Mouse (Mus musculus) neural tube, embryonic 14.5 days (tissue): ENCODE data around the gene Pik3cb. TPM values are rescaled to one million over a fixed set of nuclear protein-coding genes. Genes with fewer than 3 reads are reported as not detected.

Experiments
- ATAC-seq: fragments of 200-750 bp; cut with Nextera tagmentation; 2 replicates; pipeline ENCODE4 v1.8.0; 2017; ENCODE audit warnings: low read depth, mild to moderate bottlenecking, moderate TSS enrichment, moderate library complexity
- H3K27ac ChIP-seq: fragments of 300-500 bp; sonication (generic); 2 replicates; pipeline ENCODE4 v1.5.1; 2014; ENCODE audit warnings: low read depth, mild to moderate bottlenecking, control low read depth, low read length, moderate library complexity, mixed read lengths
- H3K27me3 ChIP-seq: fragments of 300-500 bp; sonication (generic); 2 replicates; pipeline ENCODE4 v1.6.1; 2014; ENCODE audit warnings: low read length; ENCODE audit not compliant: control insufficient read depth, insufficient read depth
- H3K36me3 ChIP-seq: fragments of 300-500 bp; sonication (generic); 2 replicates; pipeline ENCODE4 v1.6.1; 2014; ENCODE audit warnings: low read length, mixed read lengths; ENCODE audit not compliant: control insufficient read depth, insufficient read depth
- H3K4me1 ChIP-seq: fragments of 300-500 bp; sonication (generic); 2 replicates; pipeline ENCODE4 v1.6.1; 2014; ENCODE audit warnings: low read length; ENCODE audit not compliant: control insufficient read depth, insufficient read depth
- H3K4me2 ChIP-seq: fragments of 300-500 bp; sonication (generic); 2 replicates; pipeline ENCODE4 v1.6.1; 2014; ENCODE audit warnings: mild to moderate bottlenecking, low read depth, low read length, control low read depth
- H3K4me3 ChIP-seq: fragments of 300-500 bp; sonication (generic); 2 replicates; pipeline ENCODE4 v1.5.1; 2014; ENCODE audit warnings: low read depth, low read length, control low read depth, mixed read lengths
- H3K9ac ChIP-seq: fragments of 300-500 bp; sonication (generic); replicated peaks from 2 replicates; pipeline ENCODE4 v1.6.1; 2014; ENCODE audit warnings: low read depth, mild to moderate bottlenecking, control low read depth, low read length, mixed read lengths
- H3K9me3 ChIP-seq: fragments of 300-500 bp; sonication (generic); 2 replicates; pipeline ENCODE4 v1.6.1; 2016; ENCODE audit warnings: low read length; ENCODE audit not compliant: control insufficient read depth
- WGBS: fragments of 180-500 bp; shearing (Covaris S2); extraction: QIAGEN DNeasy Blood & Tissue Kit; methylation state at CpG from one replicate; pipeline ENCODE4 v1.1.7; 2014; 5-methylcytosine and 5-hydroxymethylcytosine counted together
- polyA plus RNA-seq: library from polyadenylated mRNA; unstranded; fragments of >200 nt; fragmentation: Nextera tagmentation; extraction: Ambion mirVana; gene quantifications from 2 replicates; pipeline ENCODE4 v1.2.1, GENCODE M21; 2014

The Pik3cb gene
- polyA plus RNA-seq, 1 experiment from 2014 or later, result 6.7 TPM

- Histone ChIP-seq H3K4me1 (no peaks in the 10 kb centered on the region), H3K27ac (no peak overlapping the region), H3K9ac (no peak overlapping the region), H3K4me2 (no peak overlapping the region), H3K27me3 (no peaks in the 10 kb centered on the region), H3K36me3 (no peaks in the 10 kb centered on the region), H3K9me3 (no peaks in the 10 kb centered on the region), H3K4me3 (no peak overlapping the region)
- ATAC-seq, result no peak
- WGBS, result 94% methylated on average over 3 of the region's 3 CpGs
Measured at GRCm38 (mm10) chr9:99081308-99081707, 59.1 kb downstream of the Pik3cb start.

- no peak overlapping the region for H3K4me3 ChIP-seq
- no peak overlapping the region for H3K4me2 ChIP-seq
- H3K9me3 ChIP-seq, result no peaks in the 10 kb centered on the region
- no peaks in the 10 kb centered on the region for H3K27me3 ChIP-seq
- WGBS, result 98% methylated on average over 2 of the region's 2 CpGs
- no peak overlapping the region for H3K9ac ChIP-seq
- no peak for ATAC-seq
- H3K27ac ChIP-seq, result no peak overlapping the region
- H3K4me1 ChIP-seq, result no peaks in the 10 kb centered on the region
- no peaks in the 10 kb centered on the region for H3K36me3 ChIP-seq
Measured at GRCm38 (mm10) chr9:99080657-99081056, 59.8 kb downstream of the Pik3cb start.

GRCm38 (mm10) chr9:99074462-99074861 lies 66.0 kb downstream of the Pik3cb start:
- no peak overlapping the region for H3K4me2 ChIP-seq
- no peaks in the 10 kb centered on the region for H3K27me3 ChIP-seq
- ATAC-seq, result no peak
- H3K4me3 ChIP-seq, result no peak overlapping the region
- no peaks in the 10 kb centered on the region for H3K4me1 ChIP-seq
- 87% methylated on average over 2 of the region's 2 CpGs for WGBS
- H3K9ac ChIP-seq, result no peak overlapping the region
- no peak overlapping the region for H3K27ac ChIP-seq
- no peaks in the 10 kb centered on the region for H3K9me3 ChIP-seq
- no peaks in the 10 kb centered on the region for H3K36me3 ChIP-seq

- H3K36me3 ChIP-seq, result no peaks in the 10 kb centered on the region
- no peaks in the 10 kb centered on the region for H3K4me1 ChIP-seq
Measured at GRCm38 (mm10) chr9:99072538-99072937, 67.9 kb downstream of the Pik3cb start.

GRCm38 (mm10) chr9:99065311-99065710 lies 75.1 kb downstream of the Pik3cb start:
- ATAC-seq, result no peak; the same call in 1 of the 2 replicates
- H3K27ac ChIP-seq, result no peak overlapping the region
- peaks cover 7% of the 10 kb centered on the region; the same call in 1 of the 2 replicates for H3K36me3 ChIP-seq
- H3K4me1 ChIP-seq, result no peaks in the 10 kb centered on the region
- whole genome bisulfite sequencing, result 69% methylated on average over 5 of the region's 5 CpGs
- no peak overlapping the region for H3K4me2 ChIP-seq
- H3K4me3 ChIP-seq, result no peak overlapping the region
- H3K9me3 ChIP-seq, result no peaks in the 10 kb centered on the region
- no peak overlapping the region for H3K9ac ChIP-seq
- no peaks in the 10 kb centered on the region for H3K27me3 ChIP-seq

More at GRCm38 (mm10) chr9:99072538-99072937, 67.9 kb downstream of the Pik3cb start:
- ATAC-seq, result no peak
- H3K4me2 ChIP-seq, result no peak overlapping the region
- H3K27me3 ChIP-seq, result no peaks in the 10 kb centered on the region
- H3K9ac ChIP-seq, result no peak overlapping the region
- 48% methylated on average over 4 of the region's 4 CpGs for WGBS
- no peak overlapping the region for H3K4me3 ChIP-seq
- H3K9me3 ChIP-seq, result no peaks in the 10 kb centered on the region
- no peak overlapping the region for H3K27ac ChIP-seq

- ATAC-seq, result no peak
Measured at GRCm38 (mm10) chr9:99064216-99064615, 76.2 kb downstream of the Pik3cb start.

GRCm38 (mm10) chr9:99062544-99062943 lies 77.9 kb downstream of the Pik3cb start:
- 46% methylated on average over 7 of the region's 7 CpGs for WGBS
- no peaks in the 10 kb centered on the region for H3K4me1 ChIP-seq
- no peak overlapping the region for H3K9ac ChIP-seq
- H3K4me3 ChIP-seq, result no peak overlapping the region
- peak; percentile 87 for ATAC-seq
- H3K27ac ChIP-seq, result no peak overlapping the region
- H3K36me3 ChIP-seq, result peaks cover 10% of the 10 kb centered on the region; the same call in 1 of the 2 replicates
- no peaks in the 10 kb centered on the region for H3K27me3 ChIP-seq
- H3K9me3 ChIP-seq, result no peaks in the 10 kb centered on the region
- no peak overlapping the region for H3K4me2 ChIP-seq

More at GRCm38 (mm10) chr9:99064216-99064615, 76.2 kb downstream of the Pik3cb start:
- no peaks in the 10 kb centered on the region for H3K9me3 ChIP-seq
- 56% methylated on average over 2 of the region's 2 CpGs for WGBS
- H3K4me1 ChIP-seq, result no peaks in the 10 kb centered on the region
- H3K36me3 ChIP-seq, result peaks cover 10% of the 10 kb centered on the region; the same call in 1 of the 2 replicates
- no peaks in the 10 kb centered on the region for H3K27me3 ChIP-seq
- H3K9ac ChIP-seq, result no peak overlapping the region
- H3K27ac ChIP-seq, result no peak overlapping the region
- H3K4me3 ChIP-seq, result no peak overlapping the region
- H3K4me2 ChIP-seq, result no peak overlapping the region

- Histone ChIP-seq H3K4me3 (no peak overlapping the region), H3K36me3 (peaks cover 10% of the 10 kb centered on the region; the same call in 1 of the 2 replicates), H3K4me1 (no peaks in the 10 kb centered on the region), H3K27ac (no peak overlapping the region), H3K4me2 (no peak overlapping the region), H3K9me3 (no peaks in the 10 kb centered on the region), H3K9ac (no peak overlapping the region), H3K27me3 (no peaks in the 10 kb centered on the region)
- WGBS, result 88% methylated on average over 3 of the region's 3 CpGs
- no peak for ATAC-seq
Measured at GRCm38 (mm10) chr9:99057751-99058150, 82.7 kb downstream of the Pik3cb start.

GRCm38 (mm10) chr9:99049760-99050159 lies 90.7 kb downstream of the Pik3cb start:
- no peak overlapping the region for H3K9ac ChIP-seq
- 79% methylated on average over 6 of the region's 6 CpGs for WGBS
- H3K36me3 ChIP-seq, result peaks cover 2% of the 10 kb centered on the region
- H3K4me2 ChIP-seq, result no peak overlapping the region
- no peak overlapping the region for H3K4me3 ChIP-seq
- H3K27ac ChIP-seq, result no peak overlapping the region
- ATAC-seq, result no peak
- no peaks in the 10 kb centered on the region for H3K4me1 ChIP-seq
- H3K9me3 ChIP-seq, result no peaks in the 10 kb centered on the region
- no peaks in the 10 kb centered on the region for H3K27me3 ChIP-seq
